Mouse (Mus musculus): ENCODE results near the gene Zfp750.

Gene Zfp750

GRCm38 (mm10) chr11:121474831-121475230 is 44.3 kb downstream of the Zfp750 start:
- DNase-seq (ENCODE audit: low read depth) = no peak

DNA sequence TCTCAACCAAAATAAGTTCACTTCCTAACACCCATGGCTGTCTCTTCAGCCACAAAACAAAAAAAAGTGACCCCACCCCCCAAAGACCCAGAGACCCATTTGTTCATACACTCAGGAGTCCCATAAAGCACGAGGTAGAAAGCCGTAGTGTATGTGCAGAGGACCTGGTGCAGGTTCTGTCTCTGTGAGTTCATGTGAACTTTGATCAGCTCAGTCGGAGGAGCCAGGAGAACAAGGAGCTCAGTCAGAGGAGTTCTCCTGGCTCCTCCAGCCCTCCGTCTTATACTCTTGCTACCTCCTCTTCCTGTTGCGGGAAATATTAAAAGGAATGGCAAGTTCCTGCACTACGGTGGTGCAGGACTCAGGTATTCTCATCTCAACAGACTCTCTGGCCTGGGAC is 51.7 kb downstream of the Zfp750 start:
- no peak for DNase-seq (ENCODE audit: low read depth)
